Mouse (Mus musculus) lung, postnatal 0 days (tissue): ENCODE measurements around the gene Brd7.

Experiments
- CTCF ChIP-seq: IDR thresholded peaks from 2 replicates; pipeline ENCODE4 v1.5.1; 2016; ENCODE audit warnings: antibody characterized with exemption, mild to moderate bottlenecking
- EP300 ChIP-seq: IDR thresholded peaks from 2 replicates; pipeline ENCODE4 v1.6.1; 2016; ENCODE audit warnings: antibody characterized with exemption, mild to moderate bottlenecking, control low read depth

DNA sequence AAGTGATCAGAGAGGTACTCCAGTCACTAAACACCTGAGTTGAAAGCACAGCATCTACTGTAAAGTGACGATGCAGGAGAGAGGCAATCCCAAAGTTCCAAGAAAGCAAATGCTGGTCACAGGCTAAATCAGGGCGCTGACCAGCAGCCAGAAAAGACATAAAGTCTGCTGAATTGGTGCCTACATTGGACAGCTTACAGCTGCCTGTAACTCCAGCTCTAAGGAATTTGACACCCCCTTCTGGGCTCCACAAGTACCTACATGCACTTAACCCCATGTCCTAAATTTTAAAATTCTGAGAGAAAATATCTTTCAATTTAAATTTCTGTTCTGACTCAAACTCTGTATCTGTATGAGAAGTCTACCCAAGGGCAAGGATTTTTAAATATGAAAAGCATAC, 2.0 kb downstream of the Brd7 start:
- TF ChIP-seq CTCF (peak; percentile 50), EP300 (no peak)
